Mouse (Mus musculus) ES-E14 (cell line): ENCODE measurements around the gene Vps26b. TPM values are rescaled to one million over a fixed set of nuclear protein-coding genes. Genes with fewer than 3 reads are reported as not detected.

Source experiments
- DNase-seq: peaks from one replicate; pipeline ENCODE4 v3.0.0-alpha.2; 2013; ENCODE audit warnings: low read depth, low spot score
- H3K27ac ChIP-seq: 2 replicates; pipeline ENCODE4 v1.5.1; 2012; ENCODE audit warnings: low read depth, mild to moderate bottlenecking, low read length, moderate library complexity, mixed read lengths; ENCODE audit not compliant: poor library complexity, insufficient read depth, severe bottlenecking
- H3K36me3 ChIP-seq: 2 replicates; pipeline ENCODE4 v1.6.1; 2012; ENCODE audit warnings: mild to moderate bottlenecking, low read length, moderate library complexity, mixed read lengths; ENCODE audit not compliant: control insufficient read depth, poor library complexity, insufficient read depth, severe bottlenecking
- H3K4me1 ChIP-seq, 2 experiments: fragments of 150-350 bp in 1 of 2; sonication (generic) in 1 of 2; 2 replicates each; pipeline ENCODE4 v1.6.1; 2012; ENCODE audit warnings: low read length in 2 of 2, mild to moderate bottlenecking in 1 of 2, mixed read lengths in 1 of 2; ENCODE audit not compliant: control insufficient read depth in 2 of 2, insufficient read depth in 2 of 2, poor library complexity in 1 of 2
- H3K4me3 ChIP-seq, 2 experiments: fragments of 150-350 bp in 1 of 2; sonication (generic) in 1 of 2; 2 replicates each; pipeline ENCODE4 v1.5.1; 2012; ENCODE audit warnings: low read length in 2 of 2, low read depth in 1 of 2, mild to moderate bottlenecking in 1 of 2, mixed read lengths in 1 of 2; ENCODE audit not compliant: insufficient read depth in 1 of 2, poor library complexity in 1 of 2, severe bottlenecking in 1 of 2
- H3K9ac ChIP-seq: 2 replicates; pipeline ENCODE4 v1.6.1; 2012; ENCODE audit warnings: low read depth, mild to moderate bottlenecking, low read length, mixed read lengths; ENCODE audit not compliant: poor library complexity, insufficient read depth, severe bottlenecking
- H3K9me3 ChIP-seq: fragments of 150-350 bp; sonication (generic); 2 replicates; pipeline ENCODE4 v1.6.1; 2012; ENCODE audit warnings: low read depth, mild to moderate bottlenecking, low read length; ENCODE audit not compliant: control insufficient read depth, insufficient read depth
- CHD2 ChIP-seq: IDR thresholded peaks from 2 replicates; pipeline ENCODE4 v1.6.1; 2014; ENCODE audit warnings: mild to moderate bottlenecking, low read depth, low read length, inconsistent platforms
- HCFC1 ChIP-seq: IDR thresholded peaks from 2 replicates; pipeline ENCODE4 v1.6.1; 2012; ENCODE audit warnings: low read length, inconsistent platforms, borderline replicate concordance; ENCODE audit not compliant: insufficient read depth
- MAFK ChIP-seq: IDR thresholded peaks from 2 replicates; pipeline ENCODE4 v1.6.1; 2014; ENCODE audit warnings: mild to moderate bottlenecking, low read depth, low read length, inconsistent platforms; ENCODE audit not compliant: insufficient read depth
- ZC3H11A ChIP-seq: IDR thresholded peaks from 2 replicates; pipeline ENCODE4 v1.6.1; 2012; ENCODE audit warnings: low read depth, mild to moderate bottlenecking, inconsistent platforms, low read length, borderline replicate concordance
- ZNF384 ChIP-seq: IDR thresholded peaks from 2 replicates; pipeline ENCODE4 v1.6.1; 2012; ENCODE audit warnings: low read depth, low read length, inconsistent platforms
- in situ Hi-C, 2 experiments: fragments of 600-800 bp; cut with MboI; formaldehyde crosslinking; loops; one replicate each; pipeline ENCODE4 v1.15.1; 2025; ENCODE audit warnings: low sequenced_read_pairs in 2 of 2, inconsistent platforms in 1 of 2; ENCODE audit not compliant: unreplicated experiment in 2 of 2
- total RNA-seq: library from RNA; depleted of rRNA; stranded (reverse); fragments of 300-350 nt; gene quantifications from 2 replicates; pipeline ENCODE4 v1.2.3, GENCODE M21; 2012; rRNA removed

Gene Vps26b
- 19.7 and 28.3 TPM in 2 replicates for total RNA-seq

- Histone ChIP-seq H3K9me3 (no peaks in the 10 kb centered on the region), H3K9ac (peak within 1 kb of the TSS; percentile 88), H3K4me3 (peak within 1 kb of the TSS; percentile 91 to 93), H3K4me1 (peaks cover 0 to 6% of the 10 kb centered on the region in 2 experiments; a peak in 1 of 4 replicates), H3K36me3 (no peaks in the 10 kb centered on the region; the same call in 1 of the 2 replicates), H3K27ac (peak within 1 kb of the TSS; percentile 3; the same call in 1 of the 2 replicates)
- DNase-seq, result peak; percentile 96
- in situ Hi-C loops, result no loop called here
- peak; percentile 76 for TF ChIP-seq CHD2
- TF ChIP-seq HCFC1, result no peak; the same call in none of the 2 replicates
- no peak for TF ChIP-seq ZNF384
Measured at GRCm38 (mm10) chr9:27029828-27030762, at the start of gene Vps26b, which contains the start of gene Ncapd3. Gene Vps26b (minus strand): TSS chr9:27030065. Gene Ncapd3 (plus strand): TSS chr9:27030175.

DNA sequence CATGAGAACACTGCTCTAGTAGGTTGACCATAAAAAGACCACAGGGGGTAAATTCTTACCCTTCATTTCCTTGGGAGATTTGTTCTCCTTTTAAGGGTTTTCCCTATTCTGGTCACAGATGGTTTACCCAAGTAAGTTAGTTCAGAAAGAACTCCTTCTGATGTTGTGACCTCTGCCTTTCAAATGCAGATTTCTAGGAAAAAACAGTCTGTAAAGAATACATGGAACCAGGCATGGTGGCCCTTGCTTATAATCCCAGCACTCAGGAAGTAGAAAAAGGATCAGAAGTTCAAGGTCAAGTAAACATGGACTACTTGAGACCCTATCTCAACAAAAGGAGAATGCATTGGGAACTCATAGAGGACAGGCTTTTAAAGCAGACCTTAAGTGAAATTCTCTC lies 45.9 kb upstream of the Vps26b start:
- Histone ChIP-seq H3K9ac (no peak overlapping the region), H3K4me3 (no peak overlapping the region), H3K4me1 (0 out of 4 replicates have a peak, but pooled peaks cover 0 to 2% of the 10 kb centered on the region in 2 experiments), H3K36me3 (peaks cover 25% of the 10 kb centered on the region), H3K27ac (no peak overlapping the region), H3K9me3 (no peaks in the 10 kb centered on the region)
- no peak for TF ChIP-seq ZC3H11A
- TF ChIP-seq ZNF384, result 0 out of 2 replicates have a peak, but pooled peaks have one; percentile 20
- in situ Hi-C loops, result no loop called here
- DNase-seq, result peak; percentile 20

- H3K27ac ChIP-seq, result no peak overlapping the region
- H3K9me3 ChIP-seq, result no peaks in the 10 kb centered on the region
- in situ Hi-C loops, result no loop called here
- 0 out of 4 replicates have a peak, but pooled peaks cover 0 to 2% of the 10 kb centered on the region in 2 experiments for H3K4me1 ChIP-seq
- peaks cover 29% of the 10 kb centered on the region for H3K36me3 ChIP-seq
- TF ChIP-seq CHD2, result no peak
- TF ChIP-seq ZNF384, result no peak
- no peak for TF ChIP-seq ZC3H11A
- no peak for TF ChIP-seq HCFC1
- no peak for TF ChIP-seq MAFK
- no peak for DNase-seq
- H3K4me3 ChIP-seq, result no peak overlapping the region
- H3K9ac ChIP-seq, result no peak overlapping the region
Measured at GRCm38 (mm10) chr9:27074677-27075076, 44.8 kb upstream of the Vps26b start.

- in situ Hi-C loops, result no loop called here
- H3K9ac ChIP-seq, result no peak overlapping the region
- TF ChIP-seq ZC3H11A, result no peak
- no peak for TF ChIP-seq ZNF384
- TF ChIP-seq MAFK, result no peak
- no peak for TF ChIP-seq CHD2
- no peak for TF ChIP-seq HCFC1
- H3K4me3 ChIP-seq, result no peak overlapping the region
- 0 out of 4 replicates have a peak, but pooled peaks cover 0 to 2% of the 10 kb centered on the region in 2 experiments for H3K4me1 ChIP-seq
- peaks cover 38% of the 10 kb centered on the region for H3K36me3 ChIP-seq
- no peak for DNase-seq
- H3K27ac ChIP-seq, result no peak overlapping the region
- H3K9me3 ChIP-seq, result no peaks in the 10 kb centered on the region
Measured at GRCm38 (mm10) chr9:27070895-27071294, 41.0 kb upstream of the Vps26b start.
